Mouse (Mus musculus) lung, embryonic 15.5 days (tissue): ENCODE results near the gene Lamb1. TPM values are rescaled to one million over a fixed set of nuclear protein-coding genes. Genes with fewer than 3 reads are reported as not detected.

Source experiments
- ATAC-seq: fragments of 200-750 bp; cut with Nextera tagmentation; 2 replicates; pipeline ENCODE4 v1.8.0; 2017; ENCODE audit warnings: moderate number of reproducible peaks, borderline replicate concordance; ENCODE audit not compliant: low FRiP score, low TSS enrichment; ENCODE audit errors: extremely low read depth
- H3K27ac ChIP-seq: fragments of 300-500 bp; sonication (generic); 2 replicates; pipeline ENCODE4 v1.5.1; 2015; ENCODE audit warnings: moderate library complexity, mild to moderate bottlenecking, inconsistent platforms
- H3K27me3 ChIP-seq: fragments of 300-500 bp; sonication (generic); 2 replicates; pipeline ENCODE4 v1.6.1; 2015; ENCODE audit warnings: inconsistent platforms
- H3K36me3 ChIP-seq: fragments of 300-500 bp; sonication (generic); 2 replicates; pipeline ENCODE4 v1.6.1; 2015; ENCODE audit warnings: inconsistent platforms
- H3K4me1 ChIP-seq: fragments of 300-500 bp; sonication (generic); 2 replicates; pipeline ENCODE4 v1.6.1; 2015; ENCODE audit warnings: inconsistent platforms
- H3K4me2 ChIP-seq: fragments of 300-500 bp; sonication (generic); 2 replicates; pipeline ENCODE4 v1.6.1; 2015; ENCODE audit warnings: inconsistent platforms, mild to moderate bottlenecking, moderate library complexity
- H3K4me3 ChIP-seq: fragments of 300-500 bp; sonication (generic); 2 replicates; pipeline ENCODE4 v1.5.1; 2015; ENCODE audit warnings: mild to moderate bottlenecking, inconsistent platforms
- H3K9ac ChIP-seq: fragments of 300-500 bp; sonication (generic); 2 replicates; pipeline ENCODE4 v1.6.1; 2015; ENCODE audit warnings: inconsistent platforms
- H3K9me3 ChIP-seq: fragments of 300-500 bp; sonication (generic); 2 replicates; pipeline ENCODE4 v1.6.1; 2016; ENCODE audit warnings: inconsistent platforms
- WGBS: fragments of 180-500 bp; shearing (Covaris S2); methylation state at CpG from one replicate; pipeline ENCODE4 v1.1.7; 2015; 5-methylcytosine and 5-hydroxymethylcytosine counted together
- polyA plus RNA-seq: library from polyadenylated mRNA; unstranded; fragments of >200 nt; fragmentation: Nextera tagmentation; extraction: Ambion mirVana; gene quantifications from 2 replicates; pipeline ENCODE4 v1.2.1, GENCODE M21; 2015

The Lamb1 gene
- polyA plus RNA-seq, 1 experiment from 2014 or later = 118 TPM

DNA sequence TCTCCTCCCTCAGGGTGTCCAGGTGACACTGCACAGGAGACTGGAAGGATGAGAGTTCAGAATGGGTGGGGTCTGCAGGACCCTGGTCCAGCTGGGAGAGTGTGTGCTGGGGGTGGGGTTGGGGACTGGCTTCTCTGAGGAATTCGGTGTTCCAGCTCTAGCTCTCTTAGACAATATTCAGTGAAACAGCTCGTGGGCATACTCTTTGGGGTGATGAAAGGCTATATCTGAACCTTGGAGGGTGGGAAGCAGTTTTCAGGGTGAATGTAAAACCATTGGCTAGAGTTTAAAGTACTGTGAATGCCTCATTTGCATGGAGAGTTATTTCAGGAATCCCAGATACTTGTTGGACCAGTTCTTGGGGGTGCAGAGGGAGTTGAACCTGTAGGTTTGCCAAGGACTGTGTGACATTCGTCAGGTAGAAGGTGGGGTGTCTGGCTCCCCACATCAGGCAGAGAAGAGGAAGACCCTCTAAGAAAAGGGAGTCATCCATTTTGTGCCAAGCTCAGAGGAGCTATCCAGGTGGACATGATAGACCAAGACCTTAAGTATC lies 25.9 kb upstream of the Lamb1 start:
- Histone ChIP-seq H3K4me3 (no peak overlapping the region), H3K9ac (no peak overlapping the region), H3K27me3 (no peaks in the 10 kb centered on the region), H3K9me3 (no peaks in the 10 kb centered on the region), H3K4me2 (no peak overlapping the region), H3K4me1 (peaks cover 8% of the 10 kb centered on the region), H3K36me3 (no peaks in the 10 kb centered on the region), H3K27ac (no peak overlapping the region)
- WGBS = 56% methylated on average over 3 of the region's 3 CpGs
- no peak; the same call in 1 of the 2 replicates for ATAC-seq

DNA sequence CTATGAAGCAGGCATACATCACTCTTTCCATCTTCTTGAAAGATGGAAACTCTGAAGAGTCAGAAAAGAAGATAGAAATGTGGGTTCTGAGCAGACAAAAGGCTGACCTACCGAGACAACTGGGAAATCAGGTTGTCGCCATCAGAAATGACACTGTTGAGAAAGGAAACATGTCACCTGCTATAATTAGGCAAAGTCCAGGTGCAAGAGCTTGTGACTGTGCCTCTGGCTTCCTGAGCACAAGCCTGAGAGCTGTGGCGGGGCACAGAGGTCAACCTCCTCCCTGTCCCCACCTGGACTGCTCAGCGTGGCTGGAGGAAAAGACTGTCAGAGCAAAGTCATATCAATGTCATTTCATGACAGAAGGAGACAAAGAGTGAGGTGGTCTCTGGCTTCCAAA lies 25.2 kb upstream of the Lamb1 start:
- no peak overlapping the region for H3K4me2 ChIP-seq
- no peaks in the 10 kb centered on the region for H3K27me3 ChIP-seq
- no peak overlapping the region for H3K27ac ChIP-seq
- 55% methylated on average over 4 of the region's 4 CpGs for WGBS
- no peak for ATAC-seq
- no peak overlapping the region for H3K9ac ChIP-seq
- H3K36me3 ChIP-seq = no peaks in the 10 kb centered on the region
- H3K4me1 ChIP-seq = peaks cover 8% of the 10 kb centered on the region
- no peaks in the 10 kb centered on the region for H3K9me3 ChIP-seq
- no peak overlapping the region for H3K4me3 ChIP-seq

DNA sequence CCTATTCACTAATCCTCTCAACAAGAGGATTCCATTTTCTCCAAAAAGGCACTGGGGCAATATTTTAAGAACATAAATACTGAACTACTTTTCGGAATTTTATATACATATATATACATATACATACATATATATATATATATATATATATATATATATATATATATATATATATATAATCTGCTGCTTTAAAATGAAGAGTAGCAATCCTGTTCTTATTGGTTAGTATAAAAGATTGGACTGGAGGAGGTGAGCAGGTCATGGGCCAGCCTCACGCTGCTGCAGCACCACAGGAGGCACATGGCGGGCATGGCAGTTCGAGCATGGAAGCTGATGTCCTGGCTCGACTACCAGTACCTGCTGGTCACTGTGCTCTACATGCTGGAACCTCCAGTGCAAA lies 24.6 kb upstream of the Lamb1 start, which contains the start of gene Gm6993:
Gm6993 (plus strand) TSS at position 301 of the 400 bp plus-strand sequence.
- WGBS = 83% methylated on average over 5 of the region's 5 CpGs
- Histone ChIP-seq H3K27ac (no peak within 1 kb of the TSS), H3K36me3 (no peaks in the 10 kb centered on the region), H3K9me3 (no peaks in the 10 kb centered on the region), H3K27me3 (no peaks in the 10 kb centered on the region), H3K4me2 (no peak within 1 kb of the TSS), H3K9ac (no peak within 1 kb of the TSS), H3K4me1 (peaks cover 8% of the 10 kb centered on the region), H3K4me3 (no peak within 1 kb of the TSS)
- no peak for ATAC-seq

DNA sequence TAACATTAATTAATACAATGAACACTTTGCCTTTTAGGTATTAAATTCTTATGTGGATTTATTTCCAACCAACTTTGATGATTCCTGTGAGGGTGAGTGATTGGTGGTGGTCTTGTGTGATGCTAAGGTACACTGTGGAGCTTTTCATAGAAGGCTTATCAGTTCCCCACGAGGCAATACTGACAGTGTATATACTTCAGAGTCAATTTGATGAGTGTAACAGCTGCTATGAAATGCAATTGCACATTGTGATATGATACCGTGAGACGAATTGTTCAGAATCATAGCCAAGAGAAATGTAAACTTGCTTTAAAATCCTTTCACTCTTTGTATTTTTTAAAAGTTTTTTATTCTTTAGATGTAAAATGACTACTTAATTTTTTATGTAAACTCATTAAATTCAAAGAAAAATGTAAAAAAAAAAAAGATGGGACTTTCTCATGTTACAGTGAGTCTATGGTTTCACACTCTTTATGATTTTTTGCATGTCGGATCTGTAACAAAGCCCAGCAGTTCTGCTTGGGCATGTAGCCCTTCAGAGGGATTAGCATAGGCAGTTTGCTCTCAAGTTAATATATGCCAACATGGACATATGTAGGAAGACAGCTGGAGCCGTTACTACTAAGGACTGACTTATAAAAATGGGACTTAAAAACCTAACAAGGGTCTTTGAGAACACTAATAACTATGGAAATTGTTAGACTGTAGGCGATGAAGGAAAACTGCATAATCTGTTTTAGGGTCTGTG lies 23.3 kb upstream of the Lamb1 start:
- H3K4me1 ChIP-seq = peaks cover 6% of the 10 kb centered on the region
- H3K27ac ChIP-seq = no peak overlapping the region
- H3K4me3 ChIP-seq = no peak overlapping the region
- no peaks in the 10 kb centered on the region for H3K36me3 ChIP-seq
- no peak overlapping the region for H3K9ac ChIP-seq
- ATAC-seq = no peak
- no peaks in the 10 kb centered on the region for H3K9me3 ChIP-seq
- no peak overlapping the region for H3K4me2 ChIP-seq
- H3K27me3 ChIP-seq = no peaks in the 10 kb centered on the region
- WGBS = 45% methylated on average over 6 of the region's 6 CpGs

DNA sequence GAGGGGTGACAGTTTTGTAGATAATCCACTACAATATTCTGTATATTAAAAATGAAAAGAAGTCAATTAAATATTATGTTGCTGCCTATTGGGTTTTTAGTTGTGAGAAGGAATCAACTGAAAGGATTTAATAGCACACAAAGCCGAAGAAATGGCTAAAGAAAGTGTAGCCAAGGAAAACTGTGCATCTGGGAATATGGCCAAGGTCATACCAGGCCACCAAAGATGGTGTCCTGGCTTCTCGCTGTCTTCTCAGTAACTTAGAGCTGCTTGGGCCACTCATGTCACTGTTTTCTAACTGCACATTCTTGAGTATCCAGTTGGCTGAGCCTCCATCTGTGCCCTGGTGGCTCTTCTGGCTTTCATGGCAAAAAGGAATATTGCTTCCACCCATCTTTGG lies 21.0 kb upstream of the Lamb1 start:
- Histone ChIP-seq H3K36me3 (no peaks in the 10 kb centered on the region), H3K9ac (no peak overlapping the region), H3K4me1 (peaks cover 15% of the 10 kb centered on the region; the same call in 1 of the 2 replicates), H3K4me3 (no peak overlapping the region), H3K4me2 (no peak overlapping the region), H3K27me3 (no peaks in the 10 kb centered on the region), H3K9me3 (no peaks in the 10 kb centered on the region), H3K27ac (no peak overlapping the region)
- WGBS = 41% methylated on average over 2 of the region's 2 CpGs
- no peak for ATAC-seq

DNA sequence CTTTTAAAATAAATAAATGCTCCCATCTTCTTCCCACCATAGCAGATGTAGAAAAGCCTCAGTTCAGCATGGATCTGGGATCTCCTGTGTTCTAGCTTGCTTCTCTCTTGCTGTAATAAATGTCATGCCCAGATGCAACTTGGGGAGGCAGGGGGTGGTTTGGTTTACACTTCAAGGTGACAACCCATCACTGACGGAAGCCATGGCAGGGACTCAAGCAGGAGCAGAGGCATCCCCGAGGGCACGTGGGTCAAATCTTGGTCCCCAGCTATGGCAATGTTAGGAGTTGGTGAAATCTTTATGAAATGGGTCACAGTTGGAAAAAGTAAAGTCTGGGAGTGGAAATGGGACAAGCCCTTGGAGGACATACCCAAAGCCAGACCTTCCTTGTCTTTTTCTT lies 20.3 kb upstream of the Lamb1 start:
- no peaks in the 10 kb centered on the region for H3K36me3 ChIP-seq
- no peak for ATAC-seq

DNA sequence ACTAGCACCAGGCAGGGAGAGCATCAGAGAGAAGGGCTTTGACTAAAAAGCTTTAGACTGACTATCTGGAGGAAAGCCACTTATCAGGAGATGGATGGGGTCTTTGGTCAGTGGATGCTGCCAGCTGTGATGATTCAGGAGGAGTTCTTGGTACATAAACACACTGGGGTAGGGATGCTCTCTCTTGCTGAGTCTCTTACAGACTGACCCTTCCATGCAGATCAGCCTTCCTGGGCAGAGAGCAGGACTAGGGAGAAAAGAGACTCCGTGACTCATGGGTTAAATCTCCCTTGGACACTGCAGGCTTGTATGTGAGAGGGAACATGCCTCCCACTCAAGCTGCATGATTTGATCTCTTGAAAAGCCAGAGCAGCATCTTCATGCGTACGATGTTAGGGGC lies 18.9 kb upstream of the Lamb1 start:
- no peak for ATAC-seq

More for the DNA sequence above, 20.3 kb upstream of the Lamb1 start:
- Histone ChIP-seq H3K4me2 (no peak overlapping the region), H3K4me1 (peaks cover 16% of the 10 kb centered on the region; the same call in 1 of the 2 replicates), H3K4me3 (no peak overlapping the region), H3K9me3 (no peaks in the 10 kb centered on the region), H3K27ac (no peak overlapping the region), H3K9ac (no peak overlapping the region), H3K27me3 (no peaks in the 10 kb centered on the region)
- 80% methylated on average over 3 of the region's 3 CpGs for WGBS

DNA sequence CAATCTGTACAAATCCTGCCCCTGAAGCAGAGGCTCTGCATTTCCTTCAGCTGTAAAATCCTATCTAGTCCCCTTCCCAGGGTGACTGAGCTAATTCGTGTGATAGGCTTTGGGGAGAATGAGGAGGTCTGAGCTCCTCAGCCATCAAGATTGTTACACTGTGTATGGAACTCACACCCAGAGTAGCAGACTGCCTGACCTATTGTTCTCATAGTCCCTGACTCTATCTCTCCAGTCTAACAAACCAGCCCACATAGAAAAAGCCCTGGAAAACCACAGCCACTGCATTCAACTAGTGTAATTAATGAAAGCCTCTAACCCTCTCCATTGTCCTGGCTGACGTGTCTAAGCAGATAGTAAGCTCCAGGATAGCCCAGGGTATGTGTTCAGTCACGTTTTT lies 18.4 kb upstream of the Lamb1 start:
- Histone ChIP-seq H3K27ac (no peak overlapping the region), H3K27me3 (no peaks in the 10 kb centered on the region), H3K9ac (no peak overlapping the region), H3K4me2 (no peak overlapping the region), H3K9me3 (no peaks in the 10 kb centered on the region), H3K4me1 (peaks cover 16% of the 10 kb centered on the region; the same call in 1 of the 2 replicates), H3K4me3 (no peak overlapping the region), H3K36me3 (no peaks in the 10 kb centered on the region)
- WGBS = 51% methylated on average over 3 of the region's 3 CpGs
- no peak for ATAC-seq

More for the DNA sequence above, 18.9 kb upstream of the Lamb1 start:
- Histone ChIP-seq H3K27ac (no peak overlapping the region), H3K9ac (no peak overlapping the region), H3K27me3 (no peaks in the 10 kb centered on the region), H3K4me1 (peaks cover 16% of the 10 kb centered on the region; the same call in 1 of the 2 replicates), H3K36me3 (no peaks in the 10 kb centered on the region), H3K4me2 (no peak overlapping the region), H3K4me3 (no peak overlapping the region), H3K9me3 (no peaks in the 10 kb centered on the region)
- 53% methylated on average over 3 of the region's 3 CpGs for WGBS

DNA sequence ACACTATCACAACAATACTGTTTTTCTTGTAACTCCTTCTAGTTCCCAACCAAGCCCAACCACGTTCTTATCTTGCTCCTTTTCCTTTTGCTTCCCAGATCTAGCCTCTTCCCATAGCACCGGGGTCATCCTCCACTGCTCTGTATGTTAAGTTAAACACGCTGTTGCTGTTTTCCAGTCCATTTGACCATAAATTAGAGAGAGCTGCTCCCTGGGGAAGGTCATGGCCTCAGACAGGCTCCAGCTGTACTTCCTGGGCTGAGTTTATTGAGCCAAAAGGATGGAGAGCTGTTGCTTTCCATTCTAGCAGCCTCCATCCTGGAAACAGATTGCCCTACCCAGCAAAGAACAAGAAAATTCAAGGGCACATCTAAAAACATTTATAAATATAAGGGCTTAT lies 16.9 kb upstream of the Lamb1 start:
- no peak for ATAC-seq
- peaks cover 22% of the 10 kb centered on the region; the same call in 1 of the 2 replicates for H3K4me1 ChIP-seq
- 44% methylated on average over 3 of the region's 3 CpGs for WGBS
- H3K4me3 ChIP-seq = no peak overlapping the region
- no peaks in the 10 kb centered on the region for H3K9me3 ChIP-seq
- H3K4me2 ChIP-seq = no peak overlapping the region
- H3K27me3 ChIP-seq = no peaks in the 10 kb centered on the region
- no peak overlapping the region for H3K9ac ChIP-seq
- H3K27ac ChIP-seq = no peak overlapping the region
- H3K36me3 ChIP-seq = no peaks in the 10 kb centered on the region

DNA sequence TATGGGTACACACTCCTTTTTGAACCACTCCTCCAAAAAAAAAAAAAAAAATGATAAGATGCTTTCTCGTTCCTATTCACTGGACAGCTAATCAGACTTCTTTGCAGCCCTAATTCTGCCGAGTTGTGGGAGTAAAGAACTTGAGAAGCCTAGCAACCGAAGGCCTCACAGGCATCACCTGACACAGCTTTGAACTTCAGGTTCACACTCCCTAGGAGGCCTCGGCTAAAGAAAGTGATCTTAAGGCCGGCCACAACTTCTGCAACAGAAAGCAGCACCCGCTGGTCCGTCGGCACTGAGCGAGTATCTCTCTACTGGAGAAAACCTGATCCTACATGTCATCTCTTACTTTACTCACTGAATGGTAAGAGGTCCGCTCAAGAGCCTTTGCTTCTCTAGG lies 16.4 kb upstream of the Lamb1 start:
- no peaks in the 10 kb centered on the region for H3K9me3 ChIP-seq
- H3K27me3 ChIP-seq = no peaks in the 10 kb centered on the region
- no peak overlapping the region for H3K9ac ChIP-seq
- H3K4me1 ChIP-seq = peaks cover 22% of the 10 kb centered on the region; the same call in 1 of the 2 replicates
- no peak overlapping the region for H3K27ac ChIP-seq
- no peak overlapping the region for H3K4me2 ChIP-seq
- WGBS = 32% methylated on average over 10 of the region's 10 CpGs
- ATAC-seq = no peak
- no peaks in the 10 kb centered on the region for H3K36me3 ChIP-seq
- H3K4me3 ChIP-seq = no peak overlapping the region

DNA sequence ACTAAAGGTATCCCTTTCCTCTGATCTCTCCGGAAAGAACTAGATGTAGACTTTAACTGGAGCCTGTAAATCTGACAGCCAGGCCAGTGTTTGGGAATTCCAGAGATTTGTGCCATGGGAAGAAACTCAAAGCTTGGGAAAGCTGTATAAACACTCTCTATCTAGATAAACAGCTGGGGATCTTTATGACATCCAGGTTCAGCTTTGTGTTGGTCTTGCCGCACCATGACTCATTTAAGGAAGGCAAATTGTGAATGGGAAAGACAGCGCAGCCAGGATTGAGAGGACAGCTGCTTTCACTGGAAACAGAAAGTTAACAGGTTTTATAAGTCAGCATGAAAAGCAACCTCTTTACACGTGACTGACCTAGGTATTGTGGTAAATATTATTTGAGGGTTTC lies 12.8 kb upstream of the Lamb1 start:
- no peak overlapping the region for H3K4me3 ChIP-seq
- no peak overlapping the region for H3K9ac ChIP-seq
- no peak overlapping the region for H3K4me2 ChIP-seq
- H3K36me3 ChIP-seq = no peaks in the 10 kb centered on the region
- no peaks in the 10 kb centered on the region for H3K9me3 ChIP-seq
- H3K27me3 ChIP-seq = no peaks in the 10 kb centered on the region
- peaks cover 29% of the 10 kb centered on the region for H3K4me1 ChIP-seq
- no peak overlapping the region for H3K27ac ChIP-seq
- no peak for ATAC-seq
- 32% methylated on average over 4 of the region's 4 CpGs for WGBS

DNA sequence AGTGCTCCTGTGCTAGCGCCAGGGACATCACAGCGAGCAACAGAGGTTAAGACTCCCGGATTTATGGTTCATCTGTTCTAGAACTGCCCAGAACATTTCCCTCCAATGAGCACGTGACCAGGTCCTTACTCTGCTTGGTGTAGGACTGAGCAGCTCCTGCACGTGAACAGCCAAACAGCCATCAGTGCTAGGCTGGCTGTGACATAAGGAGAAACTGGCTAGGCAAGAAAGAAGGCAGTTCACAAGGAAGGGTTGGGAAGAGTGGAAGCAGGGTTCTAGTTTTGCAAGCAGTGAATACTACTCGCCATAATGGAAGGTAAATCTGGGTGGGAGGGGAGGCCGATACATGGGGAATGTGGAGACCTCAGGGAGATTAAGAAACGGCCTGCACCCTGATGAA lies 10.1 kb upstream of the Lamb1 start:
- Histone ChIP-seq H3K27ac (no peak overlapping the region), H3K36me3 (no peaks in the 10 kb centered on the region), H3K4me2 (no peak overlapping the region), H3K9ac (no peak overlapping the region), H3K4me3 (no peak overlapping the region), H3K4me1 (peaks cover 18% of the 10 kb centered on the region), H3K27me3 (no peaks in the 10 kb centered on the region), H3K9me3 (no peaks in the 10 kb centered on the region)
- 68% methylated on average over 8 of the region's 8 CpGs for WGBS
- no peak for ATAC-seq
